Mouse (Mus musculus) hematopoietic stem cell, adult 5-6 weeks (primary cell): Measurements from ENCODE around the gene Wdr95. TPM values are rescaled to one million over a fixed set of nuclear protein-coding genes. Genes with fewer than 3 reads are reported as not detected.

Experiments used
- ATAC-seq, 2 experiments: fragments of 125-278 bp in 1 of 2; replicated peaks in 1 of 2; 2 replicates each; pipeline ENCODE4 v1.8.0; 2016 to 2017; ENCODE audit warnings: inconsistent platforms in 2 of 2, mild to moderate bottlenecking in 2 of 2, moderate number of reproducible peaks in 2 of 2, low read depth in 1 of 2, moderate TSS enrichment in 1 of 2; ENCODE audit not compliant: low FRiP score in 2 of 2, poor library complexity in 2 of 2, severe bottlenecking in 2 of 2, insufficient read depth in 1 of 2, low TSS enrichment in 1 of 2
- total RNA-seq: library from RNA; stranded (forward); fragments of 172-1452, 232-1000 nt; gene quantifications from 2 replicates; pipeline ENCODE4 v1.2.3, GENCODE M21; 2017

The Wdr95 gene
- total RNA-seq, 1 experiment from 2014 or later = not detected

GRCm38 (mm10) chr5:149552742-149553141 is 24.3 kb downstream of the Wdr95 start:
- no peak for ATAC-seq

- ATAC-seq = no peak
Observed at GRCm38 (mm10) chr5:149553373-149553772, 24.9 kb downstream of the Wdr95 start.

- ATAC-seq = no peak
Observed at GRCm38 (mm10) chr5:149554397-149554796, 25.9 kb downstream of the Wdr95 start.

- ATAC-seq = no peak
Observed at GRCm38 (mm10) chr5:149560903-149561588, 32.6 kb downstream of the Wdr95 start.

GRCm38 (mm10) chr5:149566026-149566425 is 37.5 kb downstream of the Wdr95 start:
- no peak for ATAC-seq

- ATAC-seq = no peak
Observed at GRCm38 (mm10) chr5:149566957-149567356, 38.5 kb downstream of the Wdr95 start.

- ATAC-seq = no peak
Observed at GRCm38 (mm10) chr5:149568993-149569392, 40.5 kb downstream of the Wdr95 start.

GRCm38 (mm10) chr5:149576977-149577376 is 48.5 kb downstream of the Wdr95 start:
- ATAC-seq = no peak

- no peak for ATAC-seq
Observed at GRCm38 (mm10) chr5:149577449-149577848, 49.0 kb downstream of the Wdr95 start.

GRCm38 (mm10) chr5:149582642-149583262 is 54.3 kb downstream of the Wdr95 start:
- no peak for ATAC-seq

- ATAC-seq = no peak
Observed at GRCm38 (mm10) chr5:149583507-149583906, 55.0 kb downstream of the Wdr95 start.

GRCm38 (mm10) chr5:149584154-149584655 is 55.7 kb downstream of the Wdr95 start:
- ATAC-seq = no peak

GRCm38 (mm10) chr5:149585231-149585630 is 56.8 kb downstream of the Wdr95 start:
- no peak for ATAC-seq

- ATAC-seq = no peak
Observed at GRCm38 (mm10) chr5:149585910-149586309, 57.4 kb downstream of the Wdr95 start.

GRCm38 (mm10) chr5:149587327-149587895 is 58.9 kb downstream of the Wdr95 start:
- ATAC-seq = no peak

GRCm38 (mm10) chr5:149588814-149589534 is 60.5 kb downstream of the Wdr95 start:
- ATAC-seq = peak in 1 of 2 experiments; percentile 35; a peak in 2 of 4 replicates

- no peak for ATAC-seq
Observed at GRCm38 (mm10) chr5:149589932-149590331, 61.5 kb downstream of the Wdr95 start.

- ATAC-seq = peak; percentile 54 to 69
Observed at GRCm38 (mm10) chr5:149594215-149594614, 65.7 kb downstream of the Wdr95 start.
